In the genomic region with DNA sequence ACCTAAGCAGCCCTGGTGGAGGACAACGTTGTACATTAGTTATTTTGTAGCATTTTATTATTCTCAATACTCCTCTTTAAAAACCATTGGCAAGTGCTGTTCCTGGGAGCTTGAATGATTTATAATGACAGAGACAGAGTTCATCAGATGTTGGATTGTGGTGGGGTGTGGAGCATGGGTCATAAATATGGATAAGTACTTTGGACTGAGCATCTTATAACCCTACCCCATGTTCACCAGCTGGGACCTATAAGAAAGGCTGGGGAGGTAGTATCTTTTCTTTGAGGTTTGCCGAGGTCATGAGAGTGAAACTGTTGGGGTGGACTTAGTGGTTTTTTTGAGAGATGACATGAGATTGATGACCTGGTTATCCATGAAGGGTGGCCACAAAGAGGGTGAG, we compare ENCODE assay signal across 21 mouse cellular contexts. TPM values are rescaled to one million over a fixed set of nuclear protein-coding genes. Genes with fewer than 3 reads are reported as not detected.
DNase-seq lines count a peak whose midpoint lies in the region; ATAC-seq and TF ChIP-seq lines count a peak whose summit lies in the region.
"Had no signal": no experiment of that assay in that cellular context is flagged by ENCODE, and none has a peak within 500 bp of the region (broad histone marks: within the 10 kb centered on the region; RNA-seq: fewer than 3 reads in every experiment).

No protein-coding gene starts in this region.

- in situ Hi-C loops in CH12.LX (cut with MboI; ENCODE audit: low pct_ligation_motif_present, low pct_unique_long_range_greater_than_20kb, low sequenced_read_pairs) = loop anchor here (10.0 to 25.0 kb wide), 3 partner anchors 133 to 403 kb away; a partner anchor contains a TSS

- H3K9ac ChIP-seq in kidney, embryonic 16.5 days (replicated peaks; ENCODE audit: low read length) = no peak overlapping the region
- H3K9ac ChIP-seq in CH12.LX (ENCODE audit: insufficient read depth, low read depth) = no peak overlapping the region
- H3K9ac ChIP-seq: embryonic facial prominence, embryonic 12.5 days; forebrain, embryonic 13.5 days; forebrain, embryonic 15.5 days; forebrain, postnatal 0 days had no signal

- no peak for TF ChIP-seq RAD21 in CH12.LX (IDR thresholded peaks at IDR 0.05; ENCODE audit: low read depth, low read length)

- no peak for DNase-seq in kidney, adult 9 months
- DNase-seq in CH12.LX (ENCODE audit: extremely low read depth) = no peak
- DNase-seq in mesoderm, embryonic 11.5 days (ENCODE audit: low read depth, low spot score) = peak; percentile 15
- DNase-seq in right cerebral cortex, adult 2 months (ENCODE audit: low spot score in 2 of 2) = no peak
- DNase-seq: adrenal gland, adult 8-10 months; adrenal gland, postnatal 14 days; adrenal gland, postnatal 36 days; cerebellum, adult 11-12 months; cerebellum, adult 2 months; cerebellum, adult 9-10 months; cerebellum, postnatal 10 days; cerebellum, postnatal 25 days; forebrain, postnatal 0 days had no signal

- TF ChIP-seq CTCF in CH12.LX (conservative IDR thresholded peaks at IDR 0.05 in 1 of 2, IDR thresholded peaks at IDR 0.05 in 1 of 2; ENCODE audit: low read depth in 2 of 2, low read length in 2 of 2) = no peak

- no peak overlapping the region for H3K4me2 ChIP-seq in kidney, embryonic 16.5 days (replicated peaks; ENCODE audit: low read depth, low read length)
- no peak overlapping the region for H3K4me2 ChIP-seq in CH12.LX (ENCODE audit: insufficient read depth, low read depth, poor library complexity, severe bottlenecking)
- H3K4me2 ChIP-seq: embryonic facial prominence, embryonic 12.5 days; forebrain, embryonic 13.5 days; forebrain, embryonic 15.5 days had no signal

- H3K27me3 ChIP-seq in kidney, embryonic 16.5 days (ENCODE audit: insufficient read depth, low read length) = no peaks in the 10 kb centered on the region
- no peaks in the 10 kb centered on the region for H3K27me3 ChIP-seq in CH12.LX (replicated peaks)
- H3K27me3 ChIP-seq: embryonic facial prominence, embryonic 12.5 days; forebrain, embryonic 13.5 days; forebrain, embryonic 15.5 days; Patski had no signal

- 0 out of 2 replicates have a peak, but pooled peaks cover 2% of the 10 kb centered on the region for H3K4me1 ChIP-seq in kidney, embryonic 16.5 days (ENCODE audit: insufficient read depth, low read length)
- peaks cover 0 to 10% of the 10 kb centered on the region in 2 experiments; a peak in 2 of 4 replicates for H3K4me1 ChIP-seq in CH12.LX (ENCODE audit: control insufficient read depth in 1 of 2, insufficient read depth in 2 of 2)
- H3K4me1 ChIP-seq: embryonic facial prominence, embryonic 12.5 days; forebrain, embryonic 13.5 days; forebrain, embryonic 15.5 days had no signal

- dilution Hi-C loops in CH12.LX (cut with MboI; ENCODE audit: extremely low pct_ligation_motif_present, extremely low pct_unique_long_range_greater_than_20kb, low sequenced_read_pairs) = no loop called here

- no peaks in the 10 kb centered on the region for H3K79me2 ChIP-seq in CH12.LX (replicated peaks; ENCODE audit: control insufficient read depth, extremely low read depth, insufficient read depth, poor library complexity, severe bottlenecking)

- no peak for TF ChIP-seq POLR2A in CH12.LX (IDR thresholded peaks at IDR 0.05; ENCODE audit: low read depth, low read length)

- ATAC-seq in kidney, embryonic 16.5 days (ENCODE audit: low FRiP score, low TSS enrichment) = peak; percentile 69; the same call in 1 of the 2 replicates
- ATAC-seq: activated CD4-positive, CD25-positive, alpha-beta regulatory T cell, adult 4 months; forebrain, embryonic 13.5 days; forebrain, embryonic 15.5 days; forebrain, postnatal 0 days; Patski had no signal

- H3K27ac ChIP-seq in kidney, embryonic 16.5 days (ENCODE audit: low read length) = no peak overlapping the region
- H3K27ac ChIP-seq in CH12.LX (ENCODE audit: insufficient read depth, low read depth) = no peak overlapping the region
- H3K27ac ChIP-seq: embryonic facial prominence, embryonic 10.5 days; embryonic facial prominence, embryonic 12.5 days; forebrain, embryonic 13.5 days; forebrain, embryonic 15.5 days had no signal

- TF ChIP-seq EP300 in CH12.LX (IDR thresholded peaks at IDR 0.05; ENCODE audit: low read length) = no peak

- 27% methylated on average over 2 of the region's 2 CpGs for WGBS in kidney, embryonic 16.5 days

- H3K9me3 ChIP-seq in kidney, embryonic 16.5 days (ENCODE audit: low read length) = no peaks in the 10 kb centered on the region
- H3K9me3 ChIP-seq in CH12.LX (replicated peaks; ENCODE audit: low read length) = no peaks in the 10 kb centered on the region
- H3K9me3 ChIP-seq: embryonic facial prominence, embryonic 10.5 days; embryonic facial prominence, embryonic 12.5 days; forebrain, embryonic 13.5 days; forebrain, embryonic 15.5 days; G1E had no signal

- no peak overlapping the region for H3K4me3 ChIP-seq in kidney, embryonic 16.5 days (ENCODE audit: low read length)
- no peak overlapping the region for H3K4me3 ChIP-seq in CH12.LX (replicated peaks in 1 of 3; ENCODE audit: low read depth in 2 of 3, low read length in 2 of 3, poor library complexity in 1 of 3)
- H3K4me3 ChIP-seq: embryonic facial prominence, embryonic 10.5 days; embryonic facial prominence, embryonic 12.5 days; forebrain, embryonic 13.5 days; forebrain, embryonic 15.5 days had no signal

- H3K36me3 ChIP-seq in kidney, embryonic 16.5 days (ENCODE audit: insufficient read depth, low read length) = no peaks in the 10 kb centered on the region
- no peaks in the 10 kb centered on the region for H3K36me3 ChIP-seq in CH12.LX (replicated peaks in 1 of 2; ENCODE audit: control insufficient read depth in 1 of 2, insufficient read depth in 1 of 2, low read length in 1 of 2)
- H3K36me3 ChIP-seq: embryonic facial prominence, embryonic 10.5 days; embryonic facial prominence, embryonic 12.5 days; forebrain, embryonic 15.5 days; G1E had no signal

TF ChIP-seq in CH12.LX, 34 proteins besides CTCF, POLR2A, EP300 and RAD21:
- TF ChIP-seq HCFC1 (IDR thresholded peaks at IDR 0.05; ENCODE audit: low read depth, low read length) (no peak), BHLHE40 (IDR thresholded peaks at IDR 0.05; ENCODE audit: low read depth, low read length) (peak; percentile 35; the same call in 1 of the 2 replicates)

RNA-seq across cellular contexts. Expression of a gene that starts 24.5 kb away (rescaled TPM):
- 4.5 and 4.9 TPM in 2 replicates for polyA plus RNA-seq in kidney, embryonic 16.5 days (2015; fragmentation: Nextera tagmentation; extraction: Ambion mirVana)
- total RNA-seq in CH12.LX (2012; rRNA removed) (not detected in 2 replicates), CH12.LX (2014; rRNA removed) (0.07 TPM in 1 of 2 replicates, not detected in the other)
- 0.10 TPM in 1 of 2 replicates, not detected in the other for polyA plus RNA-seq in CH12.LX (2012; ENCODE audit: insufficient read length, low read depth)
- polyA plus RNA-seq: G1E had no signal
